Mouse (Mus musculus) midbrain, embryonic 16.5 days (tissue): ENCODE measurements around the gene Dus4l. TPM values are rescaled to one million over a fixed set of nuclear protein-coding genes. Genes with fewer than 3 reads are reported as not detected.
"Not testable (repeated sequence)": the region's sequence is repeated elsewhere in the genome, so short reads cannot be mapped to it uniquely, and the experiment has no call there.

ENCODE experiments used
- ATAC-seq: fragments of 200-750 bp; cut with Nextera tagmentation; 2 replicates; pipeline ENCODE4 v1.8.0; 2017; ENCODE audit warnings: moderate TSS enrichment
- H3K27ac ChIP-seq: fragments of 300-500 bp; sonication (generic); 2 replicates; pipeline ENCODE4 v1.5.1; 2014; ENCODE audit warnings: mild to moderate bottlenecking, low read length, mixed read lengths
- H3K27me3 ChIP-seq: fragments of 300-500 bp; sonication (generic); 2 replicates; pipeline ENCODE4 v1.6.1; 2014; ENCODE audit warnings: low read depth, low read length, mixed read lengths; ENCODE audit not compliant: control insufficient read depth, insufficient read depth
- H3K36me3 ChIP-seq: fragments of 300-500 bp; sonication (generic); 2 replicates; pipeline ENCODE4 v1.6.1; 2014; ENCODE audit warnings: mild to moderate bottlenecking, low read length, moderate library complexity, mixed read lengths; ENCODE audit not compliant: control insufficient read depth, insufficient read depth
- H3K4me1 ChIP-seq: fragments of 300-500 bp; sonication (generic); 2 replicates; pipeline ENCODE4 v1.6.1; 2014; ENCODE audit warnings: mild to moderate bottlenecking, low read length, mixed read lengths; ENCODE audit not compliant: control insufficient read depth, insufficient read depth
- H3K4me2 ChIP-seq: fragments of 300-500 bp; sonication (generic); 2 replicates; pipeline ENCODE4 v1.6.1; 2014; ENCODE audit warnings: mild to moderate bottlenecking, low read length, mixed read lengths
- H3K4me3 ChIP-seq: fragments of 300-500 bp; sonication (generic); 2 replicates; pipeline ENCODE4 v1.5.1; 2014; ENCODE audit warnings: low read depth, mild to moderate bottlenecking, low read length, moderate library complexity, mixed read lengths
- H3K9ac ChIP-seq: fragments of 300-500 bp; sonication (generic); 2 replicates; pipeline ENCODE4 v1.6.1; 2014; ENCODE audit warnings: low read depth, low read length, mixed read lengths
- H3K9me3 ChIP-seq: fragments of 300-500 bp; sonication (generic); replicated peaks from 2 replicates; pipeline ENCODE4 v1.6.1; 2014; ENCODE audit warnings: mild to moderate bottlenecking, low read length, mixed read lengths; ENCODE audit not compliant: control insufficient read depth, poor library complexity, severe bottlenecking
- WGBS: fragments of 180-500 bp; shearing (Covaris S2); extraction: QIAGEN DNeasy Blood & Tissue Kit; methylation state at CpG from one replicate; pipeline ENCODE4 v1.1.7; 2014; 5-methylcytosine and 5-hydroxymethylcytosine counted together
- polyA plus RNA-seq: library from polyadenylated mRNA; unstranded; fragments of >200 nt; fragmentation: Nextera tagmentation; extraction: Ambion mirVana; gene quantifications from 2 replicates; pipeline ENCODE4 v1.2.1, GENCODE M21; 2015

The Dus4l gene
- polyA plus RNA-seq, 1 experiment from 2014 or later: 6.3 TPM

- no peaks in the 10 kb centered on the region for H3K9me3 ChIP-seq
- peak; percentile 85 for ATAC-seq
- peak overlapping the region; percentile 87 for H3K27ac ChIP-seq
- peak overlapping the region; percentile 89 for H3K9ac ChIP-seq
- no peaks in the 10 kb centered on the region for H3K27me3 ChIP-seq
- no peaks in the 10 kb centered on the region for H3K36me3 ChIP-seq
- H3K4me2 ChIP-seq: peak overlapping the region; percentile 61
- H3K4me1 ChIP-seq: peaks cover 10% of the 10 kb centered on the region
- H3K4me3 ChIP-seq: peak overlapping the region; percentile 85
- WGBS: under 1% methylated on average over 29 of the region's 29 CpGs
These were observed 395 bp upstream of the Dus4l start for GRCm38 (mm10) chr12:31654965-31655477.

- no peaks in the 10 kb centered on the region for H3K36me3 ChIP-seq
- no peak for ATAC-seq
- H3K4me2 ChIP-seq: no peak overlapping the region; the same call in 1 of the 2 replicates
- peaks cover 10% of the 10 kb centered on the region for H3K4me1 ChIP-seq
- no peak overlapping the region for H3K9ac ChIP-seq
- WGBS: 75% methylated on average over 5 of the region's 5 CpGs
- no peak overlapping the region for H3K4me3 ChIP-seq
- no peaks in the 10 kb centered on the region for H3K27me3 ChIP-seq
- H3K9me3 ChIP-seq: no peaks in the 10 kb centered on the region
- no peak overlapping the region for H3K27ac ChIP-seq
These were observed 1.0 kb downstream of the Dus4l start for GRCm38 (mm10) chr12:31653611-31654010.

GRCm38 (mm10) chr12:31635240-31635607 is 19.4 kb downstream of the Dus4l start:
- no peaks in the 10 kb centered on the region for H3K9me3 ChIP-seq
- no peaks in the 10 kb centered on the region for H3K27me3 ChIP-seq
- H3K9ac ChIP-seq: no peak overlapping the region
- H3K4me2 ChIP-seq: peak overlapping the region; percentile 90
- ATAC-seq: no peak; the same call in 1 of the 2 replicates
- no peak overlapping the region for H3K4me3 ChIP-seq
- H3K36me3 ChIP-seq: no peaks in the 10 kb centered on the region
- no peak overlapping the region; the same call in 1 of the 2 replicates for H3K27ac ChIP-seq
- 88% methylated on average over 3 of the region's 3 CpGs for WGBS
- H3K4me1 ChIP-seq: peaks cover 12% of the 10 kb centered on the region

GRCm38 (mm10) chr12:31634343-31635239 is 20.0 kb downstream of the Dus4l start, which contains the start of gene Bcap29:
Bcap29 (minus strand) TSS chr12:31634658.
- peaks cover 12% of the 10 kb centered on the region for H3K4me1 ChIP-seq
- 2% methylated on average over 60 of the region's 73 CpGs for WGBS
- peak within 1 kb of the TSS; percentile 93 for H3K9ac ChIP-seq
- H3K9me3 ChIP-seq: no peaks in the 10 kb centered on the region
- peak; percentile 90 for ATAC-seq
- H3K4me3 ChIP-seq: peak within 1 kb of the TSS; percentile 67
- H3K27ac ChIP-seq: peak within 1 kb of the TSS; percentile 83
- no peaks in the 10 kb centered on the region for H3K27me3 ChIP-seq
- H3K4me2 ChIP-seq: peak within 1 kb of the TSS; percentile 90
- no peaks in the 10 kb centered on the region for H3K36me3 ChIP-seq

- no peaks in the 10 kb centered on the region for H3K9me3 ChIP-seq
- H3K36me3 ChIP-seq: no peaks in the 10 kb centered on the region
- WGBS: 10% methylated on average over 13 of the region's 13 CpGs
- H3K9ac ChIP-seq: peak overlapping the region; percentile 93
- no peaks in the 10 kb centered on the region for H3K27me3 ChIP-seq
- peaks cover 12% of the 10 kb centered on the region for H3K4me1 ChIP-seq
- peak overlapping the region; percentile 90 for H3K4me2 ChIP-seq
- peak overlapping the region; percentile 83 for H3K27ac ChIP-seq
- ATAC-seq: peak; percentile 66
- peak overlapping the region; percentile 67 for H3K4me3 ChIP-seq
These were observed 20.7 kb downstream of the Dus4l start for GRCm38 (mm10) chr12:31633970-31634342.

GRCm38 (mm10) chr12:31628396-31628795 is 26.2 kb downstream of the Dus4l start:
- H3K4me1 ChIP-seq, H3K4me2 ChIP-seq, H3K27ac ChIP-seq, H3K27me3 ChIP-seq, ATAC-seq, H3K9me3 ChIP-seq, H3K4me3 ChIP-seq, H3K36me3 ChIP-seq, H3K9ac ChIP-seq: not testable (repeated sequence)
- WGBS: 95% methylated on average over 9 of the region's 9 CpGs

- H3K4me1 ChIP-seq: no peaks in the 10 kb centered on the region
- WGBS: 95% methylated on average over 1 of the region's 1 CpGs
- H3K4me2 ChIP-seq: no peak overlapping the region
- H3K9me3 ChIP-seq: no peaks in the 10 kb centered on the region
- no peak for ATAC-seq
- no peak overlapping the region for H3K9ac ChIP-seq
- no peak overlapping the region for H3K4me3 ChIP-seq
- H3K27me3 ChIP-seq: no peaks in the 10 kb centered on the region
- no peaks in the 10 kb centered on the region for H3K36me3 ChIP-seq
- H3K27ac ChIP-seq: no peak overlapping the region
These were observed 29.6 kb downstream of the Dus4l start for GRCm38 (mm10) chr12:31625016-31625415.

- 86% methylated on average over 8 of the region's 8 CpGs for WGBS
- H3K4me2 ChIP-seq: no peak overlapping the region
- ATAC-seq: no peak
- H3K9me3 ChIP-seq: no peaks in the 10 kb centered on the region
- H3K36me3 ChIP-seq: 0 out of 2 replicates have a peak, but pooled peaks cover 5% of the 10 kb centered on the region
- H3K4me1 ChIP-seq: no peaks in the 10 kb centered on the region
- no peaks in the 10 kb centered on the region for H3K27me3 ChIP-seq
- H3K27ac ChIP-seq: no peak overlapping the region
- H3K4me3 ChIP-seq: no peak overlapping the region
- H3K9ac ChIP-seq: no peak overlapping the region
These were observed 34.5 kb downstream of the Dus4l start for GRCm38 (mm10) chr12:31620106-31620505.

GRCm38 (mm10) chr12:31613353-31613752 is 41.3 kb downstream of the Dus4l start:
- H3K9me3 ChIP-seq: no peaks in the 10 kb centered on the region
- 0 out of 2 replicates have a peak, but pooled peaks cover 5% of the 10 kb centered on the region for H3K36me3 ChIP-seq
- WGBS: 47% methylated on average over 4 of the region's 4 CpGs
- no peak overlapping the region for H3K27ac ChIP-seq
- ATAC-seq: no peak
- no peaks in the 10 kb centered on the region for H3K4me1 ChIP-seq
- H3K9ac ChIP-seq: no peak overlapping the region
- no peak overlapping the region for H3K4me2 ChIP-seq
- no peaks in the 10 kb centered on the region for H3K27me3 ChIP-seq
- H3K4me3 ChIP-seq: no peak overlapping the region
